ENCODE assay signal across 22 mouse cellular contexts in genomic region chr2:75010647-75011046, GRCm38 (mm10).
A peak's percentile ranks its signal among the peaks of the same experiment; 100 is the strongest.
DNase-seq lines count a peak whose midpoint lies in the region; ATAC-seq and TF ChIP-seq lines count a peak whose summit lies in the region.
"Had no signal": no experiment of that assay in that cellular context is flagged by ENCODE, and none has a peak within 500 bp of the region (broad histone marks: within the 10 kb centered on the region; RNA-seq: fewer than 3 reads in every experiment).

No protein-coding gene starts in this region.

- 48% methylated on average over 7 of the region's 7 CpGs for WGBS in heart, embryonic 11.5 days (ENCODE audit: insufficient replicate concordance)
- 26% methylated on average over 7 of the region's 7 CpGs for WGBS in intestine, embryonic 15.5 days
- 27% methylated on average over 7 of the region's 7 CpGs for WGBS in intestine, postnatal 0 days
- WGBS in intestine, embryonic 16.5 days = 43% methylated on average over 7 of the region's 7 CpGs

- DNase-seq in heart, adult 11 months = peak; percentile 61
- DNase-seq: adrenal gland, adult 8-10 months; adrenal gland, postnatal 14 days; adrenal gland, postnatal 36 days; B cell, adult 2 months; cerebellum, adult 11-12 months; cerebellum, adult 2 months; cerebellum, adult 9-10 months; cerebellum, postnatal 10 days; cerebellum, postnatal 25 days had no signal

- no peaks in the 10 kb centered on the region for H3K9me3 ChIP-seq in heart, embryonic 11.5 days (replicated peaks; ENCODE audit: control insufficient read depth, low read length)
- no peaks in the 10 kb centered on the region for H3K9me3 ChIP-seq in intestine, embryonic 15.5 days
- H3K9me3 ChIP-seq in intestine, postnatal 0 days (ENCODE audit: control insufficient read depth) = no peaks in the 10 kb centered on the region
- no peaks in the 10 kb centered on the region for H3K9me3 ChIP-seq in intestine, embryonic 16.5 days (ENCODE audit: control insufficient read depth, low read length)
- H3K9me3 ChIP-seq: embryonic facial prominence, embryonic 10.5 days; embryonic facial prominence, embryonic 12.5 days; forebrain, embryonic 13.5 days; forebrain, embryonic 15.5 days; G1E had no signal

- no peak for TF ChIP-seq CTCF in intestine, postnatal 0 days (IDR thresholded peaks at IDR 0.05; ENCODE audit: low read depth)

- no peak overlapping the region for H3K4me2 ChIP-seq in heart, embryonic 11.5 days
- H3K4me2 ChIP-seq in intestine, embryonic 15.5 days (replicated peaks) = no peak overlapping the region
- H3K4me2 ChIP-seq in intestine, postnatal 0 days (replicated peaks; ENCODE audit: low read depth) = no peak overlapping the region
- no peak overlapping the region for H3K4me2 ChIP-seq in intestine, embryonic 16.5 days (ENCODE audit: low read depth, low read length)
- H3K4me2 ChIP-seq: embryonic facial prominence, embryonic 12.5 days; forebrain, embryonic 13.5 days; forebrain, embryonic 15.5 days had no signal

- H3K36me3 ChIP-seq in heart, embryonic 11.5 days (ENCODE audit: control insufficient read depth, insufficient read depth, low read length) = no peaks in the 10 kb centered on the region
- H3K36me3 ChIP-seq in intestine, embryonic 15.5 days = no peaks in the 10 kb centered on the region
- H3K36me3 ChIP-seq in intestine, postnatal 0 days (ENCODE audit: control insufficient read depth, insufficient read depth) = no peaks in the 10 kb centered on the region
- H3K36me3 ChIP-seq in intestine, embryonic 16.5 days (ENCODE audit: control insufficient read depth, insufficient read depth, low read length) = no peaks in the 10 kb centered on the region
- H3K36me3 ChIP-seq: embryonic facial prominence, embryonic 10.5 days; embryonic facial prominence, embryonic 12.5 days; forebrain, embryonic 15.5 days; G1E had no signal

- peaks cover 4% of the 10 kb centered on the region; the same call in 1 of the 2 replicates for H3K4me1 ChIP-seq in heart, embryonic 11.5 days (ENCODE audit: control insufficient read depth, insufficient read depth, low read length)
- 0 out of 2 replicates have a peak, but pooled peaks cover 2% of the 10 kb centered on the region for H3K4me1 ChIP-seq in intestine, embryonic 15.5 days (replicated peaks)
- H3K4me1 ChIP-seq in intestine, postnatal 0 days (replicated peaks; ENCODE audit: control insufficient read depth, insufficient read depth, low read length) = no peaks in the 10 kb centered on the region
- 0 out of 2 replicates have a peak, but pooled peaks cover 2% of the 10 kb centered on the region for H3K4me1 ChIP-seq in intestine, embryonic 16.5 days (ENCODE audit: control insufficient read depth, insufficient read depth, low read length)
- H3K4me1 ChIP-seq: forebrain, embryonic 13.5 days; forebrain, embryonic 15.5 days had no signal

- H3K9ac ChIP-seq in heart, embryonic 11.5 days (ENCODE audit: low read depth, low read length) = no peak overlapping the region
- no peak overlapping the region for H3K9ac ChIP-seq in intestine, embryonic 15.5 days
- no peak overlapping the region for H3K9ac ChIP-seq in intestine, postnatal 0 days (ENCODE audit: low read depth, low read length)
- no peak overlapping the region for H3K9ac ChIP-seq in intestine, embryonic 16.5 days (ENCODE audit: low read depth, low read length)
- H3K9ac ChIP-seq: embryonic facial prominence, embryonic 12.5 days; forebrain, embryonic 13.5 days; forebrain, embryonic 15.5 days had no signal

- ATAC-seq in heart, embryonic 11.5 days (replicated peaks; ENCODE audit: insufficient number of reproducible peaks, low FRiP score, low TSS enrichment) = no peak
- peak; percentile 71 for ATAC-seq in intestine, embryonic 15.5 days
- ATAC-seq in intestine, postnatal 0 days = no peak
- peak; percentile 62 for ATAC-seq in intestine, embryonic 16.5 days
- ATAC-seq: activated CD4-positive, CD25-positive, alpha-beta regulatory T cell, adult 4 months; CD4-positive, CD25-positive, alpha-beta regulatory T cell, adult 4 months; forebrain, embryonic 13.5 days; forebrain, embryonic 15.5 days; Patski had no signal

- no peak overlapping the region for H3K4me3 ChIP-seq in heart, embryonic 11.5 days (ENCODE audit: low read depth, low read length)
- H3K4me3 ChIP-seq in intestine, embryonic 15.5 days (replicated peaks) = no peak overlapping the region
- H3K4me3 ChIP-seq in intestine, postnatal 0 days (ENCODE audit: low read depth, low read length) = no peak overlapping the region
- H3K4me3 ChIP-seq in intestine, embryonic 16.5 days (ENCODE audit: low read length) = no peak overlapping the region
- H3K4me3 ChIP-seq: embryonic facial prominence, embryonic 10.5 days; embryonic facial prominence, embryonic 12.5 days; forebrain, embryonic 13.5 days; forebrain, embryonic 15.5 days had no signal

- H3K27ac ChIP-seq in heart, embryonic 11.5 days (ENCODE audit: low read depth, low read length) = no peak overlapping the region
- no peak overlapping the region for H3K27ac ChIP-seq in intestine, embryonic 15.5 days
- no peak overlapping the region for H3K27ac ChIP-seq in intestine, postnatal 0 days (ENCODE audit: low read depth, low read length)
- H3K27ac ChIP-seq in intestine, embryonic 16.5 days (ENCODE audit: low read length) = no peak overlapping the region
- H3K27ac ChIP-seq: embryonic facial prominence, embryonic 10.5 days; embryonic facial prominence, embryonic 12.5 days; forebrain, embryonic 13.5 days; forebrain, embryonic 15.5 days had no signal

- H3K27me3 ChIP-seq in heart, embryonic 11.5 days (ENCODE audit: control insufficient read depth, insufficient read depth, low read length) = no peaks in the 10 kb centered on the region
- no peaks in the 10 kb centered on the region for H3K27me3 ChIP-seq in intestine, embryonic 15.5 days (replicated peaks)
- no peaks in the 10 kb centered on the region for H3K27me3 ChIP-seq in intestine, postnatal 0 days (replicated peaks; ENCODE audit: control insufficient read depth, insufficient read depth, low read length)
- H3K27me3 ChIP-seq in intestine, embryonic 16.5 days (replicated peaks; ENCODE audit: control insufficient read depth, insufficient read depth, low read length) = no peaks in the 10 kb centered on the region
- H3K27me3 ChIP-seq: embryonic facial prominence, embryonic 12.5 days; forebrain, embryonic 13.5 days; forebrain, embryonic 15.5 days; Patski had no signal

Comparison
In these comparisons a context has a peak if more than half of its experiments do, and no peak if none do; other contexts are left out.
1. ATAC-seq: peak in intestine, embryonic 15.5 days (single experiment) and intestine, embryonic 16.5 days (single experiment); none in heart, embryonic 11.5 days (single experiment) and intestine, postnatal 0 days (single experiment).